Mouse (Mus musculus): ENCODE data around the gene Slc26a10. TPM values are rescaled to one million over a fixed set of nuclear protein-coding genes. Genes with fewer than 3 reads are reported as not detected.

Gene Slc26a10
- polyA plus RNA-seq, 1 experiment from 2014 or later = 17.4 TPM

DNA sequence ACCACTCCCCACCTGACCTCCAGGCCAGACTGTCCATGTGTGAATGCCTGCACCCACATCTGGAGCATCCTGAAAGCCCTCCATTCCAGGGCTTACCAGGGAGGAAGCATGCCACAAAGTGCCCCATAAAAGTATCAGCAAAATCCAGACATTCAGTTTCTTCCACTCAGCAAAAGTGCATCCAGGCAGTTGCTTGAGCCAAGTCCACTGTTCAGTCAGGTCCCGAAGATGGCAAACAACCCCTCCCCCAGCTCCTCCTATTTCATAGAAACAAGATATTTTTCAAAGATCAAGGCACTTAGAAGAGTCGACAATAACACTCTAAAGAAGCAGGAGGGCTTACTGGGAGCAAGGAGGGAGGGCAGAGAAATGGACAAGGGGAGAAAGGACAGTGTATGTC, 18.0 kb upstream of the Slc26a10 start:
- no peaks in the 10 kb centered on the region for H3K27me3 ChIP-seq (ENCODE audit: control insufficient read depth, insufficient read depth, low read length)
- H3K4me1 ChIP-seq (ENCODE audit: control insufficient read depth in 2 of 2, insufficient read depth in 2 of 2, low read length in 2 of 2) = peaks cover 7 to 10% of the 10 kb centered on the region in 2 experiments
- WGBS = 57% methylated on average over 2 of the region's 2 CpGs
- H3K36me3 ChIP-seq (ENCODE audit: control insufficient read depth, insufficient read depth, low read length) = peaks cover 45% of the 10 kb centered on the region
- no peak overlapping the region for H3K27ac ChIP-seq (replicated peaks in 1 of 2; ENCODE audit: control insufficient read depth in 1 of 2, insufficient read depth in 1 of 2, low read depth in 2 of 2, low read length in 2 of 2)
- no peaks in the 10 kb centered on the region for H3K9me3 ChIP-seq (ENCODE audit: control insufficient read depth, low read length)
- ATAC-seq (ENCODE audit: insufficient number of reproducible peaks, insufficient read depth, low FRiP score, low read depth) = no peak
- no peak overlapping the region for H3K9ac ChIP-seq (ENCODE audit: low read length)
- H3K4me2 ChIP-seq (ENCODE audit: low read length) = no peak overlapping the region
- H3K4me3 ChIP-seq (ENCODE audit: control insufficient read depth in 1 of 2, insufficient read depth in 1 of 2, low read depth in 1 of 2, low read length in 2 of 2) = no peak overlapping the region

DNA sequence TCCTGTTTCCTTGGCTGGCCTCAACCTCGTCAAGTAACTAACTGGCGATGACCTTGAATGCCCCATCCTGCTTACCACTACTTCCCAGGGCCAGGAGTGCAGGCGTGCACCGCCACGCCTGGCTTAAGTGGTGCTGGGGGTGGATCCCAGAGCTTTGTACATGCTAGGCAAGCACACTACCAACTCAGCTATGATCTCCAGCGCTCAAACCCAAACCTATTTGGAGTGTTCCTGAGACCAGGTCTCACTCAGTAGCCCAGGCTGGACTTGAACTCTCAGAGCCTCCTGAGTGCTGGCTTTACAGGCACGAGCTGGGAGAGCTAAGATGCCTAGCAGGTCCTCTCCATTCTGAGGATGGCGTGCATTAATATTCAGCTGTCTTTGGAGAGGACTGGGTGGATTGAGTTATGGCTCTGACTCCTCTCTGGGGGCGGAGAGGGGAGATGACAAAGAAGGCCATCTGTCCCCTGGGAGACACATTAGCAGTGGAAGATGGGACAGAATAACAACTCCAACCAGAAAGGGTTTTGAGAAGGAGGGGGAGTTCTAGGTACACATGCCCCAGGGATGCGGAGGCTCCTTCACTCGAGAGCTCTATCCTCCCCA, 17.2 kb upstream of the Slc26a10 start:
- no peak overlapping the region for H3K4me2 ChIP-seq (ENCODE audit: low read length)
- H3K36me3 ChIP-seq (ENCODE audit: control insufficient read depth, insufficient read depth, low read length) = peaks cover 47% of the 10 kb centered on the region
- no peak overlapping the region for H3K4me3 ChIP-seq (ENCODE audit: control insufficient read depth in 1 of 2, insufficient read depth in 1 of 2, low read depth in 1 of 2, low read length in 2 of 2)
- ATAC-seq (ENCODE audit: insufficient number of reproducible peaks, insufficient read depth, low FRiP score, low read depth) = no peak
- H3K27ac ChIP-seq (replicated peaks in 1 of 2; ENCODE audit: control insufficient read depth in 1 of 2, insufficient read depth in 1 of 2, low read depth in 2 of 2, low read length in 2 of 2) = no peak overlapping the region
- H3K9me3 ChIP-seq (ENCODE audit: control insufficient read depth, low read length) = no peaks in the 10 kb centered on the region
- H3K27me3 ChIP-seq (ENCODE audit: control insufficient read depth, insufficient read depth, low read length) = no peaks in the 10 kb centered on the region
- 81% methylated on average over 11 of the region's 11 CpGs for whole genome bisulfite sequencing
- peaks cover 7 to 10% of the 10 kb centered on the region in 2 experiments for H3K4me1 ChIP-seq (ENCODE audit: control insufficient read depth in 2 of 2, insufficient read depth in 2 of 2, low read length in 2 of 2)
- no peak overlapping the region for H3K9ac ChIP-seq (ENCODE audit: low read length)

DNA sequence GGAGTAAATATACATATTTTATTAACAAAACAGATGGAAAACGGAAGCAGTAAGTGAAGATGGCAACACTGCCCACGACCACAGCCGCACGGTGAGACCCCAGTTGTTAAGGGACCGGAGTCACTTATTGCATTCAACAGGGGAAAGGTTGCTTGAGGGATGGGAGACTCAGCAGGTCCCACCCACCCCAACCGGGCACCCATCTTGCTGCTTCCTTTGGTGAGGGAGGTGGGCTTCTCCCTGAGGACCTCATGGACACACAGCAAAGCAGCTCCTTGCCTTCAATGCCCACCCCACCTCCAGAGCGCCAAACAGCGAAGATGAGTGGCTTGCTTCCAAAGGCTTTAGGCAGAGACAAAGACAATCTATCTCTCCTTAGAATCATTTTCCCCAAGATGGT, 16.7 kb upstream of the Slc26a10 start:
- no peaks in the 10 kb centered on the region for H3K27me3 ChIP-seq (ENCODE audit: control insufficient read depth, insufficient read depth, low read length)
- H3K9me3 ChIP-seq (ENCODE audit: control insufficient read depth, low read length) = no peaks in the 10 kb centered on the region
- no peak overlapping the region for H3K4me3 ChIP-seq (ENCODE audit: control insufficient read depth in 1 of 2, insufficient read depth in 1 of 2, low read depth in 1 of 2, low read length in 2 of 2)
- peak overlapping the region in 1 of 2 experiments; percentile 89; a peak in 1 of 4 replicates for H3K27ac ChIP-seq (replicated peaks in 1 of 2; ENCODE audit: control insufficient read depth in 1 of 2, insufficient read depth in 1 of 2, low read depth in 2 of 2, low read length in 2 of 2)
- 91% methylated on average over 8 of the region's 8 CpGs for WGBS
- H3K4me2 ChIP-seq (ENCODE audit: low read length) = no peak overlapping the region
- H3K9ac ChIP-seq (ENCODE audit: low read length) = no peak overlapping the region
- peaks cover 46% of the 10 kb centered on the region for H3K36me3 ChIP-seq (ENCODE audit: control insufficient read depth, insufficient read depth, low read length)
- no peak for ATAC-seq (ENCODE audit: insufficient number of reproducible peaks, insufficient read depth, low FRiP score, low read depth)
- peaks cover 7 to 10% of the 10 kb centered on the region in 2 experiments for H3K4me1 ChIP-seq (ENCODE audit: control insufficient read depth in 2 of 2, insufficient read depth in 2 of 2, low read length in 2 of 2)

DNA sequence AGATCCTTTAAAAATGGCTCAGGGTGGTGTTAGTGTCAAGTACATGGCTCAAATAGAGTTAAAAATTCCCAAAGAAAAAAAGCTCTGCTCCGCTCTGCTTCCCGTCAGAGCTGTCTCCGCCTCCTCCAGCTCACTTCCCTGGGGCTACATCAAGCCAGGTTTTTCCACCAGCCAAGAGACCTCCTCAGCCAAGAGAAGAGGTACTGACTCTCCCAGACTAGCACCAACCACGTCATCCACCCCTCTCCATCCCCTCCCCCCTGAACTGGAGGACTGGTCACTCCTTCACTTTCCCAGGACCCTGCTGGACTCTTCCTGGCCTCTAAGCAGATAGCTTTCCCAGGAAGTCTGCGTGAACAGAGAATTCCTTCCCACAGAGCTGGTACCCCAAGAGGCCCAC, 15.9 kb upstream of the Slc26a10 start:
- WGBS = 8% methylated on average over 5 of the region's 5 CpGs
- Histone ChIP-seq H3K27ac (replicated peaks in 1 of 2; ENCODE audit: control insufficient read depth in 1 of 2, insufficient read depth in 1 of 2, low read depth in 2 of 2, low read length in 2 of 2) (peak overlapping the region; percentile 89 to 90), H3K9ac (ENCODE audit: low read length) (peak overlapping the region; percentile 89), H3K4me2 (ENCODE audit: low read length) (peak overlapping the region; percentile 85), H3K4me1 (ENCODE audit: control insufficient read depth in 2 of 2, insufficient read depth in 2 of 2, low read length in 2 of 2) (peaks cover 7 to 10% of the 10 kb centered on the region in 2 experiments), H3K36me3 (ENCODE audit: control insufficient read depth, insufficient read depth, low read length) (peaks cover 49% of the 10 kb centered on the region), H3K9me3 (ENCODE audit: control insufficient read depth, low read length) (no peaks in the 10 kb centered on the region), H3K4me3 (ENCODE audit: control insufficient read depth in 1 of 2, insufficient read depth in 1 of 2, low read depth in 1 of 2, low read length in 2 of 2) (peak overlapping the region; percentile 65 to 75), H3K27me3 (ENCODE audit: control insufficient read depth, insufficient read depth, low read length) (no peaks in the 10 kb centered on the region)
- peak; percentile 75 for ATAC-seq (ENCODE audit: insufficient number of reproducible peaks, insufficient read depth, low FRiP score, low read depth)

DNA sequence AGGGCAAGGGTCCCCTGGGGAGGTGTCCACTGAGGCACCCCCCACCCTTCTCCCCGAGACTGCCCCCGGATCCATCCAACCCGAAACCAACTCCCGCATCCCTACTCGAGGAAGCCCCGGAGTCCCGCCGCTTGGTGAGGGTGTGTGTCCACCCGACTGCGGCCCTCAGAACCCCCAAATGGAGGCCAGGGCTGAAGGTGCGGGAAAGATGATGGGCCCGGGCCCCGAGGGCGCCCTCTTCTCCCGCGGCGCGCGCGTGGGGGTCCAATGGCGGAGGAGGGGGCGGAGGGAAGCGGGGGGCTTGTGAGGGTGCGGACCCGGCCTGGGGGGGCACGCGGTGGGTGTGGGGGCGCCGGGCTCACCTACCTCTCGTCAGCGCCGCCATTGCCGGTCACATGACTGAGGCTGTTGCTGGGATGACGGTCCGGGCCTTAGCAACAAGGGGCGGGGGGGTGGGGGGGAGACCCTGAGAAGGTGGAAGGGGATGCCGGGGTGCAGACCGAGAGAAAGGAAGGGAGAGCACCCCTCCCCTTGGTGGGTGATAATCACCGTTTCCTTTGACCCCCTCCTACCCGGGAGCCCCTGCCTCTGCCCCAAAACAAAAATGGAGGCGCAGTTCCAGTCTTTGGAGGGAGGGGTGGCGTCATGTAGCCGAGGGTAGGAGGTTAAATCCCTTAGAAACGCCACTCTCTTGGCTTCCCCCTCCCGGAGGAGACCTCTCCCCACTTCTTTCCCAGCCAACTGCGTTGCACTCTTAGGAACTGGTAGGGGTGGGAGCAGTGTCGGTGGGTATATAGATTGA, 15.1 kb upstream of the Slc26a10 start, which contains the start of gene Dtx3:
Gene Dtx3, minus strand, starts transcription at position 401 of the 802 bp plus-strand sequence.
- Histone ChIP-seq H3K4me2 (ENCODE audit: low read length) (peak within 1 kb of the TSS; percentile 85), H3K9me3 (ENCODE audit: control insufficient read depth, low read length) (no peaks in the 10 kb centered on the region), H3K4me3 (ENCODE audit: control insufficient read depth in 1 of 2, insufficient read depth in 1 of 2, low read depth in 1 of 2, low read length in 2 of 2) (peak within 1 kb of the TSS; percentile 65 to 75), H3K27me3 (ENCODE audit: control insufficient read depth, insufficient read depth, low read length) (no peaks in the 10 kb centered on the region), H3K9ac (ENCODE audit: low read length) (peak within 1 kb of the TSS; percentile 89), H3K4me1 (ENCODE audit: control insufficient read depth in 2 of 2, insufficient read depth in 2 of 2, low read length in 2 of 2) (peaks cover 7 to 10% of the 10 kb centered on the region in 2 experiments), H3K36me3 (ENCODE audit: control insufficient read depth, insufficient read depth, low read length) (peaks cover 48% of the 10 kb centered on the region), H3K27ac (replicated peaks in 1 of 2; ENCODE audit: control insufficient read depth in 1 of 2, insufficient read depth in 1 of 2, low read depth in 2 of 2, low read length in 2 of 2) (peak within 1 kb of the TSS; percentile 89 to 90)
- ATAC-seq (ENCODE audit: insufficient number of reproducible peaks, insufficient read depth, low FRiP score, low read depth) = peak; percentile 38
- WGBS = under 1% methylated on average over 41 of the region's 47 CpGs

DNA sequence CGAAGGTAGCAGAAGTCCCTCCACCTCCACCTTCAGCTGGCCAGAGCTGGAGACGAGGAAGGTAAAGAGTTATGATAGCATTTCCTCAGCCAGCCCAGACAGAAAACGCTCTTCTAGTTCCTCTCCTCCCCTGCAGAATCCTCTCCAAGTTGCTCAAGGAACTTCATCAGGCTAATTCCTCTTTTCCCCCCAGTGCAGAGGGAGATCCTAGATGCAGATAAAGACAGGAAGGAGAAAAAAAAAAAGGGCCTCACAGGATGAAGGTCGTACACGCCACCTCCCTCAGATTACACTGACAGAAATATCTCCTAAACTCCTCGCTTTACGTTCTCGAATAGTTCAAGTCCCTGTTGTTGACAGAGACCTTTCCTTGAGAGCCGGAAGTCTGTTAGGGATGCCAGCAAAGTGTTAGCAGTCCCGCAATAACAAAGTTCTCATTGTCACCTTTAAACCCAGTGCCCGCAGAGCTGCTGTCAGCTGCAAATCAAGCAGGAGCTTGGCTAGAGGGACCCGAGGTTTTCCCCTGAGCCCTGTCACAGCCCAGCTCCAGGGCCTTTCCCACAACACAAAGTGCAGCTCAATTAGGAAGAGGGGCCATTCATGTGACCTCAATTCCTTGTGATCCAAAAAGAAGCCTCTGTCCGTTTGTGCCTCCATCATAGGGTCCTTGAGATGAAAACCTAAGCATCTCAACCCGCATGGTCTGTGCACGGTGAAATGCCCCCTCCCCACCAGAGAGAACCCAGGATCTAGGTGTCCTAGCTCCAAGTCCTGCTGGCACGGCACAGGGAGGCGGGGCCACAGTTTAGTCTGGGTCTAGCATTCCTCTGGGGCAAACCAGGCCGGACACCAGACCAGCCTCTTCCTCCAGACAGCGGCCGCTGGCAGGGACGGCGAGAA, 14.2 kb upstream of the Slc26a10 start:
- 12% methylated on average over 22 of the region's 22 CpGs for WGBS
- Histone ChIP-seq H3K27ac (replicated peaks in 1 of 2; ENCODE audit: control insufficient read depth in 1 of 2, insufficient read depth in 1 of 2, low read depth in 2 of 2, low read length in 2 of 2) (peak overlapping the region; percentile 74 to 89), H3K9me3 (ENCODE audit: control insufficient read depth, low read length) (no peaks in the 10 kb centered on the region), H3K4me3 (ENCODE audit: control insufficient read depth in 1 of 2, insufficient read depth in 1 of 2, low read depth in 1 of 2, low read length in 2 of 2) (peak overlapping the region; percentile 65 to 75), H3K4me1 (ENCODE audit: control insufficient read depth in 2 of 2, insufficient read depth in 2 of 2, low read length in 2 of 2) (peaks cover 7 to 13% of the 10 kb centered on the region in 2 experiments), H3K9ac (ENCODE audit: low read length) (peak overlapping the region; percentile 89), H3K27me3 (ENCODE audit: control insufficient read depth, insufficient read depth, low read length) (no peaks in the 10 kb centered on the region), H3K36me3 (ENCODE audit: control insufficient read depth, insufficient read depth, low read length) (peaks cover 39% of the 10 kb centered on the region), H3K4me2 (ENCODE audit: low read length) (peak overlapping the region; percentile 85)
- ATAC-seq (ENCODE audit: insufficient number of reproducible peaks, insufficient read depth, low FRiP score, low read depth) = peak; percentile 29; the same call in 1 of the 2 replicates

DNA sequence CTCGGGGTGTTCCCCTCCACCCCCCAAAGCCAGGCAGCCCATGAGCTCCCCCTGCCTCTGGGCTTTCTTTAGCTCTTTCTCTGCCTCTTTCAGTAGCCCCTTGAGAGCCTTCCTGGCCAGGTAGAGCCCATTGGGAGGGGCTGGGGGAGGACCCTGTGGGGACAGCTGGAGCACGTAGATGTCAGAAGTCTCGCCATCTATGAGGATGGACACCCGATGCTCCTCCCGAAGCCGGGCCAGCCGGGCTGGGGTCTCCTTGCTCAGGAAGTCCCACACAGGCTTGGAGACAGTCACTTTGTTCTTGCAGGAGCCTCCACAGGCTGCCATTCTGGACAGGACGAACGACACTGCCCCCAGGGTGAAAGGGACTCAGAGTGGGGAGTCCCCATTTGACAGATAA, 12.6 kb upstream of the Slc26a10 start:
- H3K4me2 ChIP-seq (ENCODE audit: low read length) = no peak overlapping the region
- peaks cover 23% of the 10 kb centered on the region for H3K36me3 ChIP-seq (ENCODE audit: control insufficient read depth, insufficient read depth, low read length)
- no peak overlapping the region for H3K9ac ChIP-seq (ENCODE audit: low read length)
- WGBS = 85% methylated on average over 9 of the region's 9 CpGs
- no peaks in the 10 kb centered on the region for H3K9me3 ChIP-seq (ENCODE audit: control insufficient read depth, low read length)
- H3K27ac ChIP-seq (replicated peaks in 1 of 2; ENCODE audit: control insufficient read depth in 1 of 2, insufficient read depth in 1 of 2, low read depth in 2 of 2, low read length in 2 of 2) = no peak overlapping the region
- H3K27me3 ChIP-seq (ENCODE audit: control insufficient read depth, insufficient read depth, low read length) = no peaks in the 10 kb centered on the region
- no peak overlapping the region for H3K4me3 ChIP-seq (ENCODE audit: control insufficient read depth in 1 of 2, insufficient read depth in 1 of 2, low read depth in 1 of 2, low read length in 2 of 2)
- peaks cover 7 to 28% of the 10 kb centered on the region in 2 experiments for H3K4me1 ChIP-seq (ENCODE audit: control insufficient read depth in 2 of 2, insufficient read depth in 2 of 2, low read length in 2 of 2)
- no peak for ATAC-seq (ENCODE audit: insufficient number of reproducible peaks, insufficient read depth, low FRiP score, low read depth)
